Mouse (Mus musculus): ENCODE measurements around the gene Elmo3. TPM values are rescaled to one million over a fixed set of nuclear protein-coding genes. Genes with fewer than 3 reads are reported as not detected.

The Elmo3 gene
- polyA plus RNA-seq, 1 experiment from 2014 or later: 23.0 TPM

GRCm38 (mm10) chr8:105345061-105345975 is 39.9 kb downstream of the Elmo3 start:
- DNase-seq (ENCODE audit: low spot score): peak; percentile 84
- H3K4me1 ChIP-seq (ENCODE audit: insufficient read depth, low read depth, low read length): peaks cover 38% of the 10 kb centered on the region

GRCm38 (mm10) chr8:105346611-105347427 is 41.4 kb downstream of the Elmo3 start:
- ATAC-seq (peak; percentile 57), DNase-seq (ENCODE audit: low spot score) (peak; percentile 92)
- Histone ChIP-seq H3K36me3 (ENCODE audit: insufficient read depth, low read length) (no peaks in the 10 kb centered on the region), H3K9ac (replicated peaks; ENCODE audit: low read depth) (peak overlapping the region; percentile 64), H3K4me1 (ENCODE audit: insufficient read depth, low read depth, low read length) (peaks cover 25% of the 10 kb centered on the region), H3K4me3 (ENCODE audit: low read depth, low read length) (peak overlapping the region; percentile 57), H3K27me3 (replicated peaks; ENCODE audit: insufficient read depth, low read length) (no peaks in the 10 kb centered on the region), H3K9me3 (ENCODE audit: low read length) (no peaks in the 10 kb centered on the region), H3K4me2 (replicated peaks; ENCODE audit: low read depth, low read length) (peak overlapping the region; percentile 100), H3K27ac (ENCODE audit: low read length) (peak overlapping the region; percentile 87)
- TF ChIP-seq CTCF (IDR thresholded peaks at IDR 0.05): no peak
- TF ChIP-seq EP300 (IDR thresholded peaks at IDR 0.05): peak; percentile 82
- under 1% methylated on average over 30 of the region's 34 CpGs for WGBS

More at GRCm38 (mm10) chr8:105345061-105345975, 39.9 kb downstream of the Elmo3 start:
- 13% methylated on average over 7 of the region's 7 CpGs for WGBS
- peak overlapping the region; percentile 100 for H3K4me2 ChIP-seq (replicated peaks; ENCODE audit: low read depth, low read length)
- H3K9me3 ChIP-seq (ENCODE audit: low read length): no peaks in the 10 kb centered on the region
- ATAC-seq: no peak
- TF ChIP-seq EP300 (IDR thresholded peaks at IDR 0.05) (peak; percentile 24; the same call in 1 of the 2 replicates), CTCF (IDR thresholded peaks at IDR 0.05) (no peak)
- no peaks in the 10 kb centered on the region for H3K27me3 ChIP-seq (replicated peaks; ENCODE audit: insufficient read depth, low read length)
- H3K27ac ChIP-seq (ENCODE audit: low read length): peak overlapping the region; percentile 87
- peak overlapping the region; percentile 57 for H3K4me3 ChIP-seq (ENCODE audit: low read depth, low read length)
- H3K36me3 ChIP-seq (ENCODE audit: insufficient read depth, low read length): no peaks in the 10 kb centered on the region
- H3K9ac ChIP-seq (replicated peaks; ENCODE audit: low read depth): 0 out of 2 replicates have a peak overlapping the region, but pooled peaks have one; percentile 64

GRCm38 (mm10) chr8:105347428-105348221 is 42.2 kb downstream of the Elmo3 start, which contains the start of gene Fhod1:
Fhod1 (minus strand) TSS chr8:105347953.
- Histone ChIP-seq H3K4me2 (replicated peaks; ENCODE audit: low read depth, low read length) (peak within 1 kb of the TSS; percentile 100), H3K27ac (ENCODE audit: low read length) (peak within 1 kb of the TSS; percentile 87), H3K4me1 (ENCODE audit: insufficient read depth, low read depth, low read length) (peaks cover 23% of the 10 kb centered on the region), H3K27me3 (replicated peaks; ENCODE audit: insufficient read depth, low read length) (no peaks in the 10 kb centered on the region), H3K9ac (replicated peaks; ENCODE audit: low read depth) (peak within 1 kb of the TSS; percentile 64), H3K4me3 (ENCODE audit: low read depth, low read length) (peak within 1 kb of the TSS; percentile 57), H3K9me3 (ENCODE audit: low read length) (no peaks in the 10 kb centered on the region), H3K36me3 (ENCODE audit: insufficient read depth, low read length) (no peaks in the 10 kb centered on the region)
- WGBS: under 1% methylated on average over 52 of the region's 53 CpGs
- DNase-seq (ENCODE audit: low spot score): peak; percentile 100
- TF ChIP-seq EP300 (IDR thresholded peaks at IDR 0.05) (0 out of 2 replicates have a peak, but pooled peaks have one; percentile 7), CTCF (IDR thresholded peaks at IDR 0.05) (peak; percentile 55)
- peak; percentile 87 for ATAC-seq

GRCm38 (mm10) chr8:105348450-105349095 is 43.2 kb downstream of the Elmo3 start, which contains the start of gene Slc9a5:
Slc9a5 (plus strand) TSS chr8:105348843.
- peak within 1 kb of the TSS; percentile 57 for H3K4me3 ChIP-seq (ENCODE audit: low read depth, low read length)
- no peaks in the 10 kb centered on the region for H3K9me3 ChIP-seq (ENCODE audit: low read length)
- peak within 1 kb of the TSS; percentile 100 for H3K4me2 ChIP-seq (replicated peaks; ENCODE audit: low read depth, low read length)
- H3K27ac ChIP-seq (ENCODE audit: low read length): peak within 1 kb of the TSS; percentile 87
- WGBS: 1% methylated on average over 34 of the region's 34 CpGs
- peak; percentile 57 for DNase-seq (ENCODE audit: low spot score)
- no peaks in the 10 kb centered on the region for H3K36me3 ChIP-seq (ENCODE audit: insufficient read depth, low read length)
- peak within 1 kb of the TSS; percentile 64 for H3K9ac ChIP-seq (replicated peaks; ENCODE audit: low read depth)
- no peak for TF ChIP-seq EP300 (IDR thresholded peaks at IDR 0.05)
- peak; percentile 35 for TF ChIP-seq CTCF (IDR thresholded peaks at IDR 0.05)
- no peak for ATAC-seq
- H3K4me1 ChIP-seq (ENCODE audit: insufficient read depth, low read depth, low read length): peaks cover 14% of the 10 kb centered on the region
- no peaks in the 10 kb centered on the region for H3K27me3 ChIP-seq (replicated peaks; ENCODE audit: insufficient read depth, low read length)

- H3K27ac ChIP-seq (ENCODE audit: low read length): peak overlapping the region; percentile 51
- H3K9me3 ChIP-seq (ENCODE audit: low read length): no peaks in the 10 kb centered on the region
- WGBS: 2% methylated on average over 13 of the region's 48 CpGs
- TF ChIP-seq EP300 (IDR thresholded peaks at IDR 0.05) (no peak), CTCF (IDR thresholded peaks at IDR 0.05) (no peak)
- H3K27me3 ChIP-seq (replicated peaks; ENCODE audit: insufficient read depth, low read length): no peaks in the 10 kb centered on the region
- H3K9ac ChIP-seq (replicated peaks; ENCODE audit: low read depth): peak overlapping the region; percentile 53
- no peaks in the 10 kb centered on the region for H3K36me3 ChIP-seq (ENCODE audit: insufficient read depth, low read length)
- peak overlapping the region; percentile 57 for H3K4me3 ChIP-seq (ENCODE audit: low read depth, low read length)
- ATAC-seq: no peak
- peak overlapping the region; percentile 100 for H3K4me2 ChIP-seq (replicated peaks; ENCODE audit: low read depth, low read length)
- peaks cover 13% of the 10 kb centered on the region for H3K4me1 ChIP-seq (ENCODE audit: insufficient read depth, low read depth, low read length)
- DNase-seq (ENCODE audit: low spot score): peak; percentile 39
These were observed 43.8 kb downstream of the Elmo3 start for GRCm38 (mm10) chr8:105349096-105349771.
